Mouse (Mus musculus) brown adipose tissue, adult 24 weeks (tissue): ENCODE data around the gene Mpzl2. TPM values are rescaled to one million over a fixed set of nuclear protein-coding genes. Genes with fewer than 3 reads are reported as not detected.

ENCODE experiments used
- H3K27ac ChIP-seq: fragments of 200-500 bp; replicated peaks from 2 replicates; pipeline ENCODE4 v1.5.1; 2012; ENCODE audit warnings: low read depth, mild to moderate bottlenecking, low read length
- H3K4me1 ChIP-seq: fragments of 200-500 bp; 2 replicates; pipeline ENCODE4 v1.6.1; 2012; ENCODE audit warnings: low read length, mixed read lengths; ENCODE audit not compliant: control insufficient read depth, insufficient read depth, insufficient read length
- H3K4me3 ChIP-seq: fragments of 200-500 bp; 2 replicates; pipeline ENCODE4 v1.5.1; 2012; ENCODE audit warnings: low read depth, mild to moderate bottlenecking, low read length, moderate library complexity; ENCODE audit not compliant: insufficient read depth
- polyA plus RNA-seq: library from polyadenylated mRNA; stranded (reverse); fragments of >200 nt; gene quantifications from 2 replicates; pipeline ENCODE4 v1.2.4, GENCODE M21; 2012; ENCODE audit not compliant: missing spikeins, insufficient read depth, insufficient read length

The Mpzl2 gene
- 36.3 and 57.0 TPM in 2 replicates for polyA plus RNA-seq

DNA sequence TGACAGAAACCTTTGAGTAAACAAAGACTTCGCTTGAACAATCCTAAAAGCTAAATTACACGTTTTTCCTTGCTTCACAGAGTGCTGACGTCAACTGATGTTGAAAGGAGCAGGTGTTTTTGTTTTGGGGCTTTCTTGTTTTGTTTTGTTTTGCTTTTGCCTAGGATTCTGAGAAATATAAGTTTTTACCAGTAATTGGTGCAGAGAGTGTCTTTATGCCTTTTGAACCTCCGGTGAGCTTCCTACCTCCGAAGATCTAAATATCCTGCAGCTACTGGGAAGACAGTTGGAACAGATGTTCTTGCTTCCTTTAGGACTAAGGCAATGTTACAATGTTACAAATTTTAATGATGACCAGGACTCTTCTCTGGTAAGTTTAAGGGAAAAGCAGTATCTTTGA, at the start of gene Mpzl2:
TSS of gene Mpzl2 (plus strand) at position 301 of the 400 bp plus-strand sequence.
- Histone ChIP-seq H3K4me1 (no peaks in the 10 kb centered on the region), H3K27ac (peak within 1 kb of the TSS; percentile 74), H3K4me3 (peak within 1 kb of the TSS; percentile 46)

DNA sequence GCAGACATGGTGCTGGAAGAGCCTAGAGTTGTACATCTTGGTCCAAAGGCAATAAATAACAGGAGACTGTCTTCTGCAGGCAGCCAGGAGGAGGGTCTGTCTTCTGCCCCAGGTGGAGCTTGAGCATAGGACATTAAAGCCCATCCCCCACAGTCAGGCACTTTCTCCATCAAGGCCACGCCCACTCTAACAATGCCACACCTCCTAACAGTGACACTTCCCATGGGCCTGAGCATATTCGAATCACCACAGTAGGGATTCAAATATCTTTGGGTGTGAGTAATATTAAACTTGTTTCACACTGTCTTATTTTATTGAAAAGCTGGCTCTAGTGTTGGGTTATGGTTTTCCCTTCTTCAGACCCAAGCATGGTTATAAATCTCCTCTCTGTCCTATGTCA, 47.8 kb upstream of the Mpzl2 start:
- H3K4me1 ChIP-seq, result no peaks in the 10 kb centered on the region
- no peak overlapping the region for H3K4me3 ChIP-seq
- H3K27ac ChIP-seq, result no peak overlapping the region

DNA sequence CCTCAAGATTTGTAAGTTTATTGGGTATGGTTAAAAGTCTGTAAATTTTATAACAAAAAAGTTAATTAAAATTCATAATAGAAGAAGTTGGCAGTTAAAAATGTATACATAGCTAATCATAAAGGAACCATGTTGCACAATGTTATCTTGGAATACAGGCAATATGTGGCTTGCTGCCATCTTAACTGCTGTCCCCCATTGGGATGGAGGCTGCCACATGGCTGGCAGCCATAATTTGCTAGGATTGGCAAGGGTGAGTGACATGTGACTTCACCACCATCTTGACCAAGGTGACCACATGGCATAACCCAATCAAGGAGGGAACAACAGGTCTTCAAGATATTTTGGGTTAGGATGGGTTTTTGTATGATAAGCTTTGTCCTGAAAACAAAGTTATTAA, 47.3 kb upstream of the Mpzl2 start:
- H3K4me3 ChIP-seq, result no peak overlapping the region
- no peak overlapping the region for H3K27ac ChIP-seq
- no peaks in the 10 kb centered on the region for H3K4me1 ChIP-seq

DNA sequence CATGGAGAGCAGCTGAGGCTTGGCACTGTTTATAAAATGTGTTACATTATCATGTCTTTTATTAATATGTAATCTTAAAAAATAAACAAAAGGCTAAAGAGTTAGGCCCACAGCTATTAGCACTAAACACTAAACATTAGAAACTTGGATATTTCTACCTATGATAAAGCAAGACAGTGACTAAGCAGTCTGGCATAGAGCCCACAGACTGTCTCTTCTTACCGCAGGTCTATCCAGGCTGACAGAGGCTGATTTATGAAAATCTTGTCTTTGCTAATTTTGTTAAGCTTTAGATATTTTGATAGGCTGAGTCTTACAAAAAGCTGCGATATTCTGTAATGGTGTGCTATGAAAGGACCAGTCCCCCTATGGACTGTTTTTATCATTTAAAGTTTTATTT, 46.3 kb upstream of the Mpzl2 start:
- Histone ChIP-seq H3K4me3 (no peak overlapping the region), H3K27ac (no peak overlapping the region), H3K4me1 (no peaks in the 10 kb centered on the region)

DNA sequence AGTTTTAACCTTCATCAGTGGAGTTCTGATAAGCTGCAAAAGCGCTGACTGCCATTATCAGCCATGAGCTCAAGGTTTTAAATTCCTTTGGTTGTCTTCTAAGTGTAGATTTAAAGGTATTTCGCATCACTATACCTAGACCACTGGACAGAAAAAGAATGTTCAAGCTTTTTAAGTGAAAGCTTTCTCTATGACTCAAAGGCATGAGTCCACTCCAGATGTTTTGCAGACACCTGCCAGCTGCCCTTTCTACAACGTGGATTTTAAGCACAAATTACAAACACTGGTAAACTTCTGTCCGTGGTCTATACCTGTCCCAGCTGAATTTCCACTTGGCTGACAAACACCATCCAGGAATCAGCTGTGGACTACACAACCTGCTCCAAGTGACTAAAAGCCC, 44.6 kb upstream of the Mpzl2 start:
- Histone ChIP-seq H3K4me3 (no peak overlapping the region), H3K27ac (no peak overlapping the region), H3K4me1 (no peaks in the 10 kb centered on the region)

DNA sequence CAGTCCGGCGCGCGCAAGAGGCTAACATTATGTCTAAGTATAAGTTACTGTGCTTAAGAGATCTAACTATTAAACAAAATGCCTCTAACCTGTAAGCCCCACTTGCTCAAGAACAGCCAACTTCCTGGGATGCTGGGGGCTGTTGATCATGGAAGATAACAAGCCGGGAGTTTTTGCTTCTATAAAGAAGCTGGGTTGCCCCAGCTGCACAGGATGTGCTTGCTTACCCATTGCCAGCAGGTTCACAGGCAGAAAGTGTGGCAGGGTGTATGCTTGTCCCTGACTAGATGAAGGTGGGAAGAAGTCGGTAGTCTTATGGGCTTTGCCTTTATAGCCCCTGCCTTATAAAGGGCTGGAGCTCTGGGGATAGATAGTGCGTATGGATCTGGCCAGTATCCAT, 43.0 kb upstream of the Mpzl2 start:
- H3K27ac ChIP-seq, result no peak overlapping the region
- H3K4me3 ChIP-seq, result no peak overlapping the region
- no peaks in the 10 kb centered on the region for H3K4me1 ChIP-seq

DNA sequence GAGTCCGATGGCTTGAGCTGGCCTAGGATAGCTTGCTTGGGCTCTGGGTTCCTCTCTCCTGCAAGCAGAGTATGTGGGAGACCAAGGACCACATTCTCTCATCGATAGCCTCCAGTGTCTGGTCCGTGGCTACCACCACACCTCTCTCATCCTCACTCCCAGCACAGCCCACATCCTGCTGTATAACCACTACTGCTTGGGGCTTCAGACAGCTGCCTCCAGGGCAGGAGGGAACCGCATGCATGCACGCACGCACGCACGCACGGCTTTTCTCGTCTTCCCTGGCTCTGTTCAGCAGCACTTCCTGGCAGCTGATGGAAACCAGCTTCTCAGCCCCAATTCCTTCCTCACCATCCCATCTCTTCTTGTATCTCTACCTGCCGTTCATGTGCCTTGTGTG, 41.5 kb upstream of the Mpzl2 start:
- H3K4me1 ChIP-seq, result no peaks in the 10 kb centered on the region
- no peak overlapping the region for H3K4me3 ChIP-seq
- H3K27ac ChIP-seq, result no peak overlapping the region

DNA sequence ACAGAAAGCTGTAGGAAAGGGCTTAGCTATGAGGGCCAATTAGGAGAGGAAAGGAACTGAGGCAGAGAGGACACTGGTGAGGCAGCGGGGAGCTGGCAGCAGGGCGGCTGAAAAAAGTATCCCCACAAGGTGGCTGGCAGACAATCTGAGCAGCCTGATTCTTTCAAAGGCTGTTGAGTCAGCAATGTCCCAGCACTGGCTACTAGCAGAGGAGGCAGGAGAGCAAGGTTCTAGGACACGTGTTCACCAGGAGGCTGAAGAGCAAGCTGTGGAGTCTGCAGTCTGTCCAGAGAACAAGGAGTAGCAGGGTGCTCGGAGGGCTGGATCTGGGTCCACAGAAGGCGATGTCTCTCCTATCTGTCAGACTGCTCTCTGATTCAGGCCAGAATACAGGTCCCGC, 40.4 kb upstream of the Mpzl2 start:
- Histone ChIP-seq H3K4me3 (no peak overlapping the region), H3K27ac (no peak overlapping the region), H3K4me1 (no peaks in the 10 kb centered on the region)

DNA sequence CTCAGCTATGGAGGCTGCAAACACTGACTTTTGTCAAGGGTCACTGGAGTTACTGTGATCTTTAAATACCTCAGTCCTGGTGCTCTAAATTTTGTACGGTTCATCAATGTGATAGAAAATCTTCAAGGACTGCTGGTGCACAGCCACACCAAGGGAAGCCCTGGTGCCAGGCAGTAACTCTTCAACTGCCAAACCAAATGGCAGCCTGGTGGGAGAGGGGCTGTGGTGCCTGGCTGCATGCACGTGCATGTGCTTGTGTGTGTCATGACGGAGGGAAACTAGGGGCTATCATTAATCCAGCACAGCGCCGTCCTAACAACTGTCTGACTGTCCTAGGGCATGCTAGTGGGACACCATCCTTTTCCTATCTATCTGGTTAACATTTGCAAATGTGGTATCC, 39.8 kb upstream of the Mpzl2 start:
- H3K4me1 ChIP-seq, result no peaks in the 10 kb centered on the region
- H3K27ac ChIP-seq, result no peak overlapping the region
- no peak overlapping the region for H3K4me3 ChIP-seq

DNA sequence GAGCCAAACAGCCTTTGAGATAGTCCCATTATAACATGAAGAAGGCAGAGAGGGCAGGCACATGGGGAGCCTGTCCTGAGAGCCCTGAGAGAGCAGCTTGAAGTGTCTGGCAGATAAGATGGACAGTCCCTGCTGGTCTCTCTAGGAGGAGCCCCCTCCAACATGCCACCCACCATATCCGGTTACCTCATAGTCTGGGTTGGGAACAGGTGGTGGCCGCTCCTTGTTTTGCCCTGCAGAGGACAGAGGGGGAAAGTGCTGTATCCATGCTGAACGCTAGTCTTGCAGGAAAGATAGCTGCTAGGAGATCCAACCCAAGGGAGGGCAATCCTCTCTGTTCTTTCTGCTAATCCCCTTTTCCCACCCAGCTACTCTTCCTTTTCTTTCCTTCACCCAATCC, 39.4 kb upstream of the Mpzl2 start:
- Histone ChIP-seq H3K4me1 (no peaks in the 10 kb centered on the region), H3K27ac (no peak overlapping the region)

DNA sequence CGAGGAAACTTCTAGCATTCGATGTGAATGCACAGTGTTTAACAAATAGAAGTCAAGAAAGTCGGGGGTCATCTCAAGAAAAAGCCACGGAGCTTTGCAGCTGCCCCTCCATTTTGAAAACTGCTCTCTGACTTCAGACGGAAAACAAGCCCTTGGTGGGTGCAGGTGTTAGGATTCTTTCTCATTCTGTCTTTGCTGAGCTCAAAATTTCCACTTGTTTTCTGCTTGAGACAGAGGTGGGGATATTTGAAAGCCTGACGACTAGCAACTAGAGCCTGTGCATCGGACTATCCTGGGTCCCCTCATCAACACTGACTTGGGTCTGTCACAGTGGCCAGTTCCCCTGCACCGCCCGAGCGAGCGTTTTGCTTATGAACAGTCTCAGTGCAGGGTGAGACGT, 32.2 kb upstream of the Mpzl2 start:
- Histone ChIP-seq H3K27ac (no peak overlapping the region), H3K4me3 (no peak overlapping the region), H3K4me1 (no peaks in the 10 kb centered on the region)

More for the DNA sequence above, 39.4 kb upstream of the Mpzl2 start:
- no peak overlapping the region for H3K4me3 ChIP-seq

DNA sequence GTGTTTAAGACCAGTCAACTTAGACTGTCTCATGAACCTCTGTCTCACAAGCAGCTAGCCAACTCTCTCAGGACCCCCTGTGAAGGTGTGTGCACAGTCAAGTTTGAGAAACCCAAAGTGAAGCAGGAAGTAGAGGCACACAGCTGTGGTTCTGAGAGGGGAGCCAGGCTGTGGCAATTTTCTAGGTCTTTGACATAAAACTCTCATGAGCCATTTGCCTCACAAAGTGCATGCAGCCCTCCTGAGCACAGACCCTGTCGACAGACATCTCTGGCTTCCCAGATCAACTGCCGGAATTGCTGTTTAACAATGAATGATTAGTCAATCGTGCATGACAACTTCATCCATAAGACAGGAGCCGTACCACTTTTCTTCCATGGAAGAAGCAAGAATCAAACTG, 31.3 kb upstream of the Mpzl2 start:
- H3K27ac ChIP-seq, result no peak overlapping the region
- no peaks in the 10 kb centered on the region for H3K4me1 ChIP-seq
- H3K4me3 ChIP-seq, result no peak overlapping the region

DNA sequence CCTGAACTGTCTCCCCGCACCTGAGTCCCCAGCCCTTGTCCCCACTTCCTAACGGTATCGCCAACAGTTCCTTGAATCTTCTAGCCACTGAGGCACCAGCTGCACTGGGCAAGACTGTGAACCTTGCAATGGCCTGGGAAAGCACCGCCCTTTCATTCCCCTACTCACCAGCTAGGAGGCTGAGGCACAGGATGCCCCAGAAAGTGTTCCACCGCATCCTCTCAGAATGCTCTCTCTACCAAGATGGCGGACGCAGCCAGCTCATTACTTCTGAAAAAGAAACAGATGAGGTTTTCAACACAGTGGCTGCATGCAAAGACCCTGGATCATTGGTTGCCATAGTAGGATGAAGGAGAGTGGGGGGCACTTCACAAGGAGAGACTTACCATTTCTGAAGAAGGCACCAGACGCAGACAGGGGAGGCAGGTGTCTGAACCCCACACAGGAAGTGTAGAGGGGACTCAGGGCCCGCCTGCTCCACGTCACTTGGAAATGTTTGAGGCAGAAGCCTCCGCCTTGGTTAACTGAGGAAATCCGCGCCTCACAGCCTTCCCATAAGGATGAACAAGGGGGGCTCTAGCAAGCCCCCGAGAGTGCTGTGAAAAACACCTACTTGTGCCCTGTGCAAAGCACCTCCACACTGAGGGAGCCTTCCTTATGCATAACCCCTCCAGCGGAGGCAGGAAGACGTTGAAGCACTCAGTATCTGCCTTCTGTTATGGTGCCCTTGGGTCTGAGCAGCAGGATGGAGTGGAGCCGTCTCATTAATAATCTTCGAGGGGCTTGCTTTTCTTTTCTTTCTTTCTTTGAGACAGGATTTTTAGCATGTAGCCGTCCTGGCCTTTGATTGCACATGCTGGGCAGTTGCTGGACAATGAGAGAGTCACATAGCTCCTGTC, 30.2 kb upstream of the Mpzl2 start, which contains the start of gene Cd3e:
TSS of gene Cd3e (minus strand) at position 448 of the 899 bp plus-strand sequence.
- Histone ChIP-seq H3K4me1 (no peaks in the 10 kb centered on the region), H3K4me3 (no peak within 1 kb of the TSS), H3K27ac (no peak within 1 kb of the TSS)

DNA sequence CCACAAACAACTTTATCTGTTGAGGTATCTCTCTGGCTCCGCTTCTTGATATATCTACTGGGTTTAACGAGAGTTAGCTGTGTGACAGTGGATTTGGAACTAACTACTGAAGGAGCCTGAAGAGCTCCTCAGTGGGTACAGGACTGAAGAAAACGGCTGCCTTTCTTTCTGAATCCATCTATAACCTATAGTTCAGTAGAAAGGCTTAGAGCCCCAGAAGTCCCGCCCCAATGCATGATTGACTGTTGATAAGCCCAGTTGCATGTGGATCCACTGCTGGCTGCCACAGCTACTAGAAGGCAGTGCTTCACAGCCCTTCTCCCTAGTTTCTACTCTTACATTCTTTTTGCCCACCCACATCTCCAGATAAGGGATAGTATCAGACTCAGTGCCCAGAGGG, 29.1 kb upstream of the Mpzl2 start:
- H3K27ac ChIP-seq, result no peak overlapping the region
- no peaks in the 10 kb centered on the region for H3K4me1 ChIP-seq
- H3K4me3 ChIP-seq, result no peak overlapping the region

DNA sequence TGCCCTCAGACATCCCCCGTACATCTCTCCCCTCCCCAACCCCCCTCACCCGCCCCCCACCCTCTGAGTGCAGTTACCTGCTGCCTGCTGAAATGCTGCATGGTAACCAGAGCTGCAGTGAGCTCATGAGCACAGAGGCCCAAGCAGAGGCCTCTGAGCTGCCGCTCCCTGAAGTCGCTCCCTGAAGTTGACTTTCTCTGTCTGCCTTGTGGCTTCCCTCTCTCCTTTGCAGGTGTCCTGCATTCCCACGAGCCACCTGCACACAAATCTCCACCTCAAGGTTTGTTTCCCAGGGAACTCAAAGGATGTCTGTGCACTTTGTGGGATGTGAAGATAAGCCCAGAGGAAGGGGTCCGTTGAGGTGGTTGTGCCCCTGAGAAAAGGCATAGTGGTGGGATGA, 28.3 kb upstream of the Mpzl2 start:
- no peak overlapping the region for H3K4me3 ChIP-seq
- no peak overlapping the region for H3K27ac ChIP-seq
- H3K4me1 ChIP-seq, result no peaks in the 10 kb centered on the region

DNA sequence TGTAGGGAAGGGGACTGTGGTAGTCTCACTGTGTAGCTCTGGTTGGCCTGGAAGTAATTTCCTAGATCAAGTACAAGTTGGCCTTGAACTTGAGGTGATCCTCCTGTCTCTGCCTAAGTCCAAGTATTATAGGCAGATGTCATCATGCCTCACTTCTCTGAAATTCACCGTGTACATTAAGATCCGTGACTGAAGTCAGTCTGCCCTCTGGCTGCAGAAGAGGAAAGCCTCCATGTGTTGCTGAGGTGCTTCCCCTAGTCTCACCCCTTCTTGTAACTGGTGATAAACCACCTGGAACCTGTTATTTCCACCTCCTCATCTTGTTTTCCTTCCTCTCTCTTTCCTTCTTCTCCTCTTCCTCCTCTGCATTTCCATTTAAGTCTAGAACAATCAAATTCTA, 24.7 kb upstream of the Mpzl2 start:
- Histone ChIP-seq H3K27ac (no peak overlapping the region), H3K4me3 (no peak overlapping the region), H3K4me1 (no peaks in the 10 kb centered on the region)
